Mouse (Mus musculus): ENCODE data around the gene Snapc1.

GRCm38 (mm10) chr12:73982533-73982932 is 18.3 kb downstream of the Snapc1 start:
- TF ChIP-seq POLR2A (IDR thresholded peaks at IDR 0.05; ENCODE audit: extremely low read depth, insufficient read depth, low read length): no peak
- no peak for TF ChIP-seq CTCF (IDR thresholded peaks at IDR 0.05; ENCODE audit: extremely low read depth, insufficient read depth, low read length)
